Mouse (Mus musculus) neural tube, embryonic 14.5 days (tissue): Measurements from ENCODE around the gene Nlrp4a. TPM values are rescaled to one million over a fixed set of nuclear protein-coding genes. Genes with fewer than 3 reads are reported as not detected.
"Not testable (repeated sequence)": the region's sequence is repeated elsewhere in the genome, so short reads cannot be mapped to it uniquely, and the experiment has no call there.

Experiments
- ATAC-seq: fragments of 200-750 bp; cut with Nextera tagmentation; 2 replicates; pipeline ENCODE4 v1.8.0; 2017; ENCODE audit warnings: low read depth, mild to moderate bottlenecking, moderate TSS enrichment, moderate library complexity
- H3K27ac ChIP-seq: fragments of 300-500 bp; sonication (generic); 2 replicates; pipeline ENCODE4 v1.5.1; 2014; ENCODE audit warnings: low read depth, mild to moderate bottlenecking, control low read depth, low read length, moderate library complexity, mixed read lengths
- H3K27me3 ChIP-seq: fragments of 300-500 bp; sonication (generic); 2 replicates; pipeline ENCODE4 v1.6.1; 2014; ENCODE audit warnings: low read length; ENCODE audit not compliant: control insufficient read depth, insufficient read depth
- H3K36me3 ChIP-seq: fragments of 300-500 bp; sonication (generic); 2 replicates; pipeline ENCODE4 v1.6.1; 2014; ENCODE audit warnings: low read length, mixed read lengths; ENCODE audit not compliant: control insufficient read depth, insufficient read depth
- H3K4me1 ChIP-seq: fragments of 300-500 bp; sonication (generic); 2 replicates; pipeline ENCODE4 v1.6.1; 2014; ENCODE audit warnings: low read length; ENCODE audit not compliant: control insufficient read depth, insufficient read depth
- H3K4me2 ChIP-seq: fragments of 300-500 bp; sonication (generic); 2 replicates; pipeline ENCODE4 v1.6.1; 2014; ENCODE audit warnings: mild to moderate bottlenecking, low read depth, low read length, control low read depth
- H3K4me3 ChIP-seq: fragments of 300-500 bp; sonication (generic); 2 replicates; pipeline ENCODE4 v1.5.1; 2014; ENCODE audit warnings: low read depth, low read length, control low read depth, mixed read lengths
- H3K9ac ChIP-seq: fragments of 300-500 bp; sonication (generic); replicated peaks from 2 replicates; pipeline ENCODE4 v1.6.1; 2014; ENCODE audit warnings: low read depth, mild to moderate bottlenecking, control low read depth, low read length, mixed read lengths
- H3K9me3 ChIP-seq: fragments of 300-500 bp; sonication (generic); 2 replicates; pipeline ENCODE4 v1.6.1; 2016; ENCODE audit warnings: low read length; ENCODE audit not compliant: control insufficient read depth
- WGBS: fragments of 180-500 bp; shearing (Covaris S2); extraction: QIAGEN DNeasy Blood & Tissue Kit; methylation state at CpG from one replicate; pipeline ENCODE4 v1.1.7; 2014; 5-methylcytosine and 5-hydroxymethylcytosine counted together
- polyA plus RNA-seq: library from polyadenylated mRNA; unstranded; fragments of >200 nt; fragmentation: Nextera tagmentation; extraction: Ambion mirVana; gene quantifications from 2 replicates; pipeline ENCODE4 v1.2.1, GENCODE M21; 2014

Gene Nlrp4a
- not detected in 2 replicates for polyA plus RNA-seq

DNA sequence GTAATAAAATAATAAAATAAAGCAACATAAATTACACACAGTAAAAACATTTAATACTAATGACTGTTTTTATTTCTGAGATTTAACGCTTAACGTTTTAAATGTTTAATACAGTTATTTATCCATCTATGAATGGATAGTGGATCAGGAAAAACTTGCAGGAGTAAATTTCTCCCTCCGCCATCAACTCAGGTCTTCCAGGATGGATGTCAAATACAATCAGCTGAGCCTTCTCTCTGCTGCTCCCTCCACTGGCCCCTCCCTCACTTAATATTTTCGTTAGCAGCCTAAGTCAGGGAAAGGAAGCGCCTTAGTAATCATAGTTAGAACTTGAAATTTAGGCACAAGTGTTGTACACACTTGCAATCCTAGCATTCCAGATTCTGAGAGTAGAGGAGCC lies at the start of gene Nlrp4a:
TSS of gene Nlrp4a (plus strand) at position 301 of the 400 bp plus-strand sequence.
- Histone ChIP-seq H3K9me3 (no peaks in the 10 kb centered on the region), H3K27me3 (no peaks in the 10 kb centered on the region), H3K4me2 (no peak within 1 kb of the TSS), H3K4me3 (no peak within 1 kb of the TSS), H3K4me1 (no peaks in the 10 kb centered on the region), H3K27ac (no peak within 1 kb of the TSS), H3K9ac (no peak within 1 kb of the TSS), H3K36me3 (no peaks in the 10 kb centered on the region)
- no peak for ATAC-seq
- WGBS, result 92% methylated on average over 5 of the region's 5 CpGs

DNA sequence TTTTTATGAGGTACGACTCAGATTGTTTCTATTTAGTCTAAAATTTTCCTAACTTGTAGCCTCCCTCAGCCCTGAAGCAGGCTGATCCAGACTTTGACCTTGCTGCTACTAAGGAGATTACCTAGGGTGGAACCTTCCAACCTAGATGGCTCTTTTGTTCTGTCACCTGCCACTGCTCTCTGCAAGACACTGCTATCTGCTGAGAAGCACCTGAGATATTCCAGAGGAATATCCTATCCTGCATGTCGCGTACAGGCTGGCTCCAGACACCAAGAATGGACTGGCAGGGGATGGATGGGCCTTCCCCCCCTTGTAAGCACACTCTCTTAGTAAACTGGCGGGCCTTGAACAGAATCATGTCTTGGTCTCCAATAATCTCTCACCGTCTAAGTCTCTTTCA lies 48.2 kb upstream of the Nlrp4a start:
- 86% methylated on average over 5 of the region's 5 CpGs for WGBS
- not testable (repeated sequence) for H3K9ac ChIP-seq, H3K36me3 ChIP-seq

DNA sequence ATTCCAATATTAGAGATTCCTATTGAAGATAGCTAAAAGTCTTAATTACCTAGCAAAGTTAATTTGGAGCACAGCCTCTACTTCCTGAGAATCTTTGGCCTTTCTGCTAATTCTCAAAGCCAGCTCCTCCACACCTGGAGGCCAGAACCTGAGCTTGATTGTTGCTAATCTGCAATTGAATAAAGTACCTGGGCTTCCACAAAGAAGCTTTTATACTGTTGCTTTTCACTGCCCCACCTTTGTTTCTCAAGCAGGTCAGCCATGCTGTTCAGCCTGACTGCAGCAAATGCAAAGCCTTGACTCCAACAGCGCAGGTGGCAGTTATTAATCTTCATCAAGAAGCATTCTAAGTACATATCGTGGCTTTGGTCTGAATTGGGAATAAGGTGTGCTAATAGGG lies 43.8 kb upstream of the Nlrp4a start:
- not testable (repeated sequence) for H3K27me3 ChIP-seq, ATAC-seq, H3K9ac ChIP-seq, H3K36me3 ChIP-seq, H3K4me2 ChIP-seq, H3K9me3 ChIP-seq, H3K4me1 ChIP-seq, H3K27ac ChIP-seq, H3K4me3 ChIP-seq
- WGBS, result 79% methylated on average over 2 of the region's 2 CpGs

More for the DNA sequence above, 48.2 kb upstream of the Nlrp4a start:
- ATAC-seq, H3K9me3 ChIP-seq, H3K4me2 ChIP-seq, H3K4me3 ChIP-seq, H3K27ac ChIP-seq, H3K27me3 ChIP-seq, H3K4me1 ChIP-seq: not testable (repeated sequence)

GRCm38 (mm10) chr7:26391811-26392210 lies 43.1 kb upstream of the Nlrp4a start:
- H3K27ac ChIP-seq, H3K9ac ChIP-seq, H3K36me3 ChIP-seq, ATAC-seq, H3K4me2 ChIP-seq, H3K4me1 ChIP-seq, H3K4me3 ChIP-seq, H3K27me3 ChIP-seq, H3K9me3 ChIP-seq: not testable (repeated sequence)
- 93% methylated on average over 6 of the region's 6 CpGs for WGBS

- 74% methylated on average over 2 of the region's 2 CpGs for WGBS
- not testable (repeated sequence) for ATAC-seq, H3K9ac ChIP-seq, H3K9me3 ChIP-seq, H3K4me3 ChIP-seq, H3K27ac ChIP-seq, H3K36me3 ChIP-seq, H3K27me3 ChIP-seq, H3K4me2 ChIP-seq, H3K4me1 ChIP-seq
Measured at GRCm38 (mm10) chr7:26403600-26403999, 31.3 kb upstream of the Nlrp4a start, which contains the start of gene Nlrp9c. TSS of gene Nlrp9c (minus strand) at chr7:26403700.

- no peaks in the 10 kb centered on the region for H3K27me3 ChIP-seq
- no peak for ATAC-seq
Measured at GRCm38 (mm10) chr7:26476690-26477089, 41.8 kb downstream of the Nlrp4a start.

GRCm38 (mm10) chr7:26489514-26489913 lies 54.6 kb downstream of the Nlrp4a start:
- not testable (repeated sequence) for H3K4me3 ChIP-seq, H3K4me2 ChIP-seq, H3K27ac ChIP-seq, H3K27me3 ChIP-seq, ATAC-seq, H3K9me3 ChIP-seq, H3K9ac ChIP-seq, H3K4me1 ChIP-seq, H3K36me3 ChIP-seq
- 82% methylated on average over 18 of the region's 18 CpGs for WGBS

More at GRCm38 (mm10) chr7:26476690-26477089, 41.8 kb downstream of the Nlrp4a start:
- H3K4me3 ChIP-seq, result no peak overlapping the region
- H3K9ac ChIP-seq, result no peak overlapping the region
- no peaks in the 10 kb centered on the region for H3K36me3 ChIP-seq
- no peaks in the 10 kb centered on the region for H3K4me1 ChIP-seq
- H3K9me3 ChIP-seq, result no peaks in the 10 kb centered on the region
- no peak overlapping the region for H3K4me2 ChIP-seq
- H3K27ac ChIP-seq, result no peak overlapping the region

Other genes with a start within 250 kb of the Nlrp4a start
- not detected in 2 replicates for gene Vmn1r184, start 174.8 kb upstream of the Nlrp4a start, polyA plus RNA-seq
- gene Cyp2a4, start 127.9 kb upstream of the Nlrp4a start, polyA plus RNA-seq, result not detected in 2 replicates
- gene Nlrp9c, start 31.4 kb upstream of the Nlrp4a start, polyA plus RNA-seq, result not detected in 2 replicates
- gene Nlrp9a, start 99.9 kb downstream of the Nlrp4a start, polyA plus RNA-seq, result not detected in 2 replicates
- gene Vmn1r185, start 183.4 kb downstream of the Nlrp4a start, polyA plus RNA-seq, result not detected in 2 replicates